Mouse (Mus musculus) lung, postnatal 10 days (tissue): ENCODE data around the gene Lbp.

Experiments
- DNase-seq: peaks from one replicate; pipeline ENCODE4 v3.0.0; 2021

Gene Lbp

GRCm38 (mm10) chr2:158316371-158316770, 10.1 kb downstream of the Lbp start:
- DNase-seq = no peak

DNA sequence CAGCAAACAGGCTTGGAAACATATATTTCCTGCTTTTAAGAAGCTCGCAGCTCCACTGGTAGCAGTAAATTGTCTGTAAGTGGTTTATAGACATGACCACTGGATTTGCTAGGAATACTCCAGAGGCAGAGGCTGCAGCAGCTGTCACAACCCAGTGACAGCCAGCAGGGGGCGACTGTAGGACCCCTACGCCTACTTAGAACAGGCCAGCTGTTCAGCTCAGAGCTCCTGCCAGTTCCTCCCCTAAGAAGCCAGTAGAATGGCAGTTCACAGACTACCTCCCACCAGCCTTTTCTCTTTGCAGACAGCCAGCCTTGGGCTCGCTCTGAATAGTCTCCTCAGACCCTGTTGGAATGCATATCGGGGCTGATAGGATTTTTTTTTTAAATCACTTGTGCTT, 10.7 kb downstream of the Lbp start:
- peak; percentile 77 for DNase-seq

- no peak for DNase-seq
These were observed 15.3 kb downstream of the Lbp start for GRCm38 (mm10) chr2:158321596-158321995.

DNA sequence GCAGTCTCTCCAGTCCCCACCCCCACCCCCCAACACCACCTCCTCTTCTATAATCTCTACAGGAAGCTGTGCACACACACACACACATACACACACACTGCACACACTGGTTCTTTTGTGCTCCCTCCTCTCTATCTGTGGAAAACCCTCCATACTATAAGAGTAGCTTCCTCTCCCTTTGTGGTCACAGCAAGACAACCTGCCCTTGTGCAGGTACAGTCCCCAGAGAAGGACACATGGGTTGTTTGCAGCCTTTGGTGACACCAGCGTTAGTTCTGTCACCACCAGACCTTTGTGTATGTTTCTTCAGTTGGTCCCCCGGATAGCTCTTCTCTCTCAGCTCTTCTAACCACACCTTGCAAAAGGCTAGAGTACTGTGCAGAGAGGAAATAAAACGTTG, 16.6 kb downstream of the Lbp start:
- DNase-seq = no peak

DNA sequence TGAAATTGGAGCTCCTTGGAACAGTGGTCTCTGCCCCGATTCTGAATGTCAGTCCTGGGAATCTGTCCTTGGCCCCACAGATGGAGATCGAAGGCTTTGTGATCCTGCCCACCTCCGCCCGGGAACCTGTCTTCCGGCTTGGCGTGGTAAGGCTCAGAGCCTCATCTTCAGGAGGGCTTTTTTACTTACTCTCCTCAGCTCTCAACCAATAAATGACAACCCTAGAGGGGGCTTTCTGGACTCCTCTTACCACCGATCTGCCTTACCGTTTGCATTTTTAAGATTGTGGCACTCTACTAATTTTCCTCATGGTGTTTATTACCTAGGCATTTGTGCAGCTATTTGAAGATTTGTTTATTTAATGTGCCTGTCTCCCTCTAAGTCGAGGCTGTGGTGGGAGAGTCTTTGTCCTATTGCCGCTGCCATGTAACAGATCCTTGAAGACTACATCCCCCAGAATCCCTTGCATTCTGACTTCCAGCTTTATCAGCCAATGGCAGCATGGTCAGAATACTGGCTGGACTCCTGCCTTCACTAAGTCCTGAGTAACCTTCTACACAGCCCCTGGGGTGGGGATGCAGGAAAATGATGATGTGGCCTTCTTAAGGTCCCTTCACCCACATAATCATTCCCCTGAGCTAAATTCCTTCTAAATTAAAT, 18.4 kb downstream of the Lbp start:
- DNase-seq = peak; percentile 40

GRCm38 (mm10) chr2:158325609-158326008, 19.3 kb downstream of the Lbp start:
- no peak for DNase-seq

DNA sequence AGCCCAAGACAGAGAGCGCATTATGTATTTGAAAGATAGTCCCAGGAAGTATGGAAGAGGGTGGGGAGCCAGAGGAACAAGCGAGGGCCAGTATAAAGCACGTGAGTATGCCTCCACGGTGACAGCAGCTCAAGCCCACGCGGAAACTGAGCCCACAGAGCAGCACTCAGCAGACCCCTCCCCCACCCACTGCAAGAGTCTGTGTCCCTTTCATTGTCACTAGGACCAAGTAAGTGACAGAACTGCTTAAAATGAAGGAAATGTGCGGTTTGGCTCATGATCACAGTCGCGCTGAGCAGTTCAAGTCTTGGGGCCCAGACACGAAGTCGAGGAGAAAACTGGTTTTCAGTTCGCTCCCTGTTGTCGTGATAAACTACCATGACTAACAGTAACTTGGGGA, 28.1 kb downstream of the Lbp start:
- DNase-seq = no peak

DNA sequence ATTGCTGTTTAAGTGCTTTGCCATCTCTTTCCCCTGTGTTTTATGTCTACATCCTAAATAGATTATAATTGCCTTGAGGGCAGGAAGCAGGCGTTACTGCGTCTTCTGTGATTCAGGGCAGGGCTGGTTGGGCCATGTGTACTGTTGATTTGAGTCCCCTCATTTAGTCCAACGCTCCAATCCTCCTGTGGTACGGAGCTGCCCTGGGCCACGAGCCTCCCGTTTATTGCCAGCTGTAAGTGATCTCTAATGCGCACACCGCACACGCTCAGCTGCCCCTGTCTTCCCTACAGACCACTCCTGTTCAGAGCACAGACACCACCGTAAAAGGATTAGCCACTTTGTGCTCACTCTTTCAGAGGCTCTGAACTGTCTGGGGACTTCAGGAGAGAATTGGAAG, 31.4 kb downstream of the Lbp start:
- no peak for DNase-seq

DNA sequence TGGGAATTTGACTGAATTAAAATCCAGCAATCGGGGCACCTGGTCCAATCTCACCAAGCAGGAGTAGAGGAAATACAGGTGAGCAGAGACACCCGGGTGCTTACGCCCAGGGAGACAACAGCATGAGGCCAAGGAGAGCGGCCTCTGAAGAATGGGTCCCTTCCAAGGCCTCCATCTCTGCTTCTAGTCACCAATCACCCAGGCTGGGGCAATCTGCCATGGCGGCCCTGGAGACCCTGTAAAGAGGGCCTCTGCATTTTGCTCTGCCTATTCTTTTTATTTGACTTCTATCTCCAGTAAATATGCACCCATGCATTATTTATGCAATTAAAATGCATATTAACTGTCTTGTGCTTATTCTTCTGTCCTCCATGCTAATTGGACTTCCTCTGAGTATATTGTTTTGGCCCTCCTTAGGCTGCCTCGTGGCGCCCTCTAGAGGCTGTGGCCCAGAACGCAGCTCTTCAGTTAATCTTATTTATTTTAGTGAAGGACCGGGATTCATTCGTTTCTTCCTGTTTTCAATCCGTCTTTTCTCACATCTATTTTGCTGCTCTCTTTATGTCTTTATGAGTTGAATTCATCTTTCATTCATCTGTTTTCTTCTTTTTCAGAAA, 33.8 kb downstream of the Lbp start:
- peak; percentile 70 for DNase-seq

DNA sequence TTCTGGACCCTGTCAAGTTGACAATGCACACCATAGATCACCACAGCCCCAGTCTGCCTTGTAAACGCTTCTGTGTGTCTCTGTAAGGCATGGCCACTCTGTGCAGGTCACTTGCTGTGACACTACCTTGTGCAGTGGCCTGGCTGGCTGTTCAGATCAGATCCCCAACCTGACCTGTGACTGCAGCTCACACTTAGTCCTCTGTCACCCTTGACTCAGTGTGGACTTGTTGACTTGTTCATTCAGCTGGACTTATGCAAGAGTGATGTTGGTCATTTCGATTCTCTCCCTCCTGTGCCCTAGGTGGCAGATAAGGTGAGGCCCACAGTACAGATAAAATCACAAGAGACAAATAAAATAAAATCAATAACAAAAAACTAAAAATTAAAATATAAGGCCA, 35.0 kb downstream of the Lbp start:
- DNase-seq = no peak

DNA sequence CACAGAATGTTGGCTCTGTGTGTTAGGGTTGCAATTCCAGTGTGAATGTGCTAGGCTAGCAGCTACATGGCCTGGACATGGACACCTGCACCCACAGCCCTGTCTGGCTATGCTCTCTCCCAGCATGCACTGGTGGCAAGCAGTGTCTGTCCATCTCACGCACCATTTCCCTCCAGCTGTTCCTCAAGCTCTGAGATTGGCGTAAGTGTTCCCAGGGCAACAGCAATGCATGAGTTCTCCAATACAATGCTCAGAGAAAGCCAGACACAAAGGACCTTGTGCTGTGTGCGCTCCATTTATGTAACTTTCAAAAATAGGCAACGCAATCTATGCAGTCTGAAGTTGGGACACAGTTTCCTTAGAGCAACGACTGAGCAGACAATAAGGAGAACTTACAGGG, 37.2 kb downstream of the Lbp start:
- no peak for DNase-seq

DNA sequence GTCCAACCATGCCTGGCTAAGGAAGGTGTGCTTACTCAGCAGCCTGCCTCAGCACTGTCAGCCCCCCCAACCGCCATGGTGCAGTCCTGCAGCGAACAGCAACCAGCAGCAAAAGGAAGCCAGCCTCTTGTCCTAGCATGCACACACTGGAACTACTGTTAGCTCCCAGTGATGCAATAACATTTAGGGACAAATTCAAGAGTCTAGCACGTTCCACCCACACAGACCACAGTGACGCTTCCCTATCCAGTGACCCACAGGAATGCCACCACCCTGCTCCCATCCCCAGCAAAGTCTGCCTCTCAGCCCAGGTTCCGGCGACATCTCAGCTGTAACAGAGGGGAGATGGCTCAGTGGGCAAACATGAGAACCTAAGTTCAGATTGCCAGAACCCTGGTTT, 40.2 kb downstream of the Lbp start:
- no peak for DNase-seq

- peak; percentile 76 for DNase-seq
These were observed 41.6 kb downstream of the Lbp start for GRCm38 (mm10) chr2:158347868-158348267.

DNA sequence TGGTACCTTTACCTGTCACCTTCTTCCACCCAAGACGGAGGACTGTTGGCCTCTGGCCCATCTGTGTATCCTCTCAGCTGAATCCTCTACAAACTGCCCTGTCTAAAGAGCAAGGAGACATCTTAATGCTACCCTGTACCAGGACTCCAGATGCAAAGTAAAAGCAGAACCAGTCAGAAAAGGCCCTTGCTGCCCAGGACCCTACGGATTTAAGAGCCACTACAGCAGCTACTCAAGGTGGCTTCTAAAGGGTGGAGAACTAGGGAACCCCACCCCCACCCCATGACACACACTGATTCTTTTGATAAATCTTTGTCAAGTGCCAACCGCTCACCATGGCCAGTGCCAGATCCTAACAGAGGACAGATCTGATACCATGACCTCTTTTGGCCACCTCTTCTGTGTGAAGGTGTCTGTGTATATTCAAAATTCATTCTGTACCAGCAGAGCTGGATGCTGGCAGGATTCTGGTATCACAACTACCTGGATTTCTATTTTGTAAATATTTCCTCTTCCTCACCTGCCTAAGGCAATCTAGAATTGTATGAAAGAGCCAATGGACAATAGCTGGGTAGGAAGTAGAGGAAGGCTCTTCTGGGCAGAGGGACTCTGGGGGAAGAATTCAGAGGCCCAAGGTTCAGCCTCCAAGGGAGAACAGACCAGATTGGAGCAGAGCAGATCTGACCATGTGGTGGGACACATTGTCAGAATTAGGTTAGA, 46.7 kb downstream of the Lbp start:
- DNase-seq = no peak

- no peak for DNase-seq
These were observed 48.2 kb downstream of the Lbp start for GRCm38 (mm10) chr2:158354348-158355114.

DNA sequence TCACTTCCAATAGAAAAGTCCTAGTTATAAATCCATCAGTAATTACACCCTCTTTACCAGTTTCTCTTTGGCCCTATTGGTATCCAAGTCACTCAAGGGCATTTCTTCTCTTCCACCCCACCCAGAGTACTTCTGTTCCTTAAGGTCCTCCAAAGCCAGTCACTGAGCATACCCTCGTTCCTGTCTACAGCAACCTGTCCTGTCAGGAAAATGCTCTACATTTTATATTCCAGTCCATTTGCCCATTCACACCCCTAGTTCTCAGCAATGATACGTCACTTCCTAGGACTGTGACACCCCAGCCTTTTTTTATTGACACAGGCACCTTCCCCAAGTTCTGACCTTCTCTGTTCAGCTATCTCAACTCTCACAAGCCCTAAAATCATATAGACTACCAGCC, 48.9 kb downstream of the Lbp start:
- DNase-seq = no peak

GRCm38 (mm10) chr2:158356121-158356520, 49.8 kb downstream of the Lbp start:
- no peak for DNase-seq

GRCm38 (mm10) chr2:158359757-158360620, 53.7 kb downstream of the Lbp start:
- DNase-seq = no peak

DNA sequence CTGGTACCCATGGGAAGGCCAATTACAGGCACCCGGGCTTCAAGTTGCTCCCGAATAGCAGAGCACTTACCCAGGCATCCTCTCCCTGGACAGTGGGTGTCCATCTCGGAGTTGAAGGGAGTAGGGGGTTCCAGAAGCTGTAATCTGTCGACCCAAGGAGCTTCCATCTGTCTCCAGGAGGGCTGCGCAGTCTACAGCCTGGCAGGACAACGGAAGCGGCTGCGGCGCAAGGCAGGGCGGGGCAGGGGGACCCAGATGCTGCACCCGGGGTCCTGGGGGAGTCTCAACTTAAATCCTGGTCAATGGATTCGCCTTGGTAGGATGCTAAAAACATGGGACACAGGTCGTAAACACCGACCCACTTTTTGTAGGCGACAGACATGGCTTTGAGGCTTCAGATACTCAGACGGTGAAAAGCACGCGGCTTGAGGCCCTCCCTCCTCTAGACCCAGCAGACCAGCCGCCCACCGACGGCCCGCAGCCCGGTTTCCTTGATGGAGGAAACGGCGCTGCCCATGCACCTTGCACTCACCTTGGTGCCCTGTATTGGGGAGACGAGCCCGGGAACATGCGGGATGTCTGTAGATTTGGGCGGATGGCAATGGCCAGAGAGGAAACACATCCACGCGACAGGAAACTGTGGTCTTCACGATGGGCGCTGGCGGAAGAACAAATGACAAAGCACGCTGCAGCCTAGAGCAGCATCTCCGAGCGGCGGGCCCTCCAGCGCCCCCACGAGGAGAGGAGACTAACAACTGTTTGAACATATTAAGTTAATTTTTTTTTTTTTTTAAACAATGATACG, 54.8 kb downstream of the Lbp start:
- DNase-seq = peak; percentile 92

GRCm38 (mm10) chr2:158361678-158362320, 55.5 kb downstream of the Lbp start:
- DNase-seq = no peak

DNA sequence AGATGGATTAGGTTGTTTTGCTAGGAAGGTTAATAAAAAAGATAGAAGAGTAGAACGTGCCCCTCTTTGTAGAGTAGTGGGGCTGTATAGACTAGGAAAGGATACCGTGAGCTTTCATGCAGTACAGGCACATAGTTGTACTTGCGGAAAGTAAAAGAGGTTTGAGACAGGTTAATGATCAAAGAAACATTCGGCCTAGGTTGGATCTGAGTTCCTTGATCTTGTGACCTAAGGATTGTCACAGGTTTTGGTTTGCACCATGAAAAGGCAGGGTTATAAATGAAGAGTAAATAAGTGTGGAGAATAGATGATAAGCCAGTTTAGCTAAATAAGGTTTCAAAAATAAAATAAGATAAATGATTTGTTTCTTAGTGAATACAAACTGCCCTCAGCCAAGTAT, 57.9 kb downstream of the Lbp start:
- DNase-seq = no peak
